Mouse (Mus musculus) heart, embryonic 14.5 days (tissue): ENCODE data around the gene Eef1akmt4. TPM values are rescaled to one million over a fixed set of nuclear protein-coding genes. Genes with fewer than 3 reads are reported as not detected.
A peak's percentile ranks its signal among the peaks of the same experiment; 100 is the strongest.

Source experiments
- ATAC-seq: fragments of 200-750 bp; cut with Nextera tagmentation; 2 replicates; pipeline ENCODE4 v1.8.0; 2017; ENCODE audit warnings: low read depth, moderate TSS enrichment; ENCODE audit not compliant: insufficient number of reproducible peaks, insufficient read depth, low FRiP score
- H3K27ac ChIP-seq, 2 experiments: fragments of 200-500 bp in 1 of 2; fragments of 300-500 bp in 1 of 2; sonication (generic) in 1 of 2; replicated peaks in 1 of 2; 2 replicates each; pipeline ENCODE4 v1.5.1; 2012 to 2014; ENCODE audit warnings: low read depth in 2 of 2, low read length in 2 of 2, control low read depth in 1 of 2, mild to moderate bottlenecking in 1 of 2, mixed read lengths in 1 of 2; ENCODE audit not compliant: control insufficient read depth in 1 of 2, insufficient read depth in 1 of 2
- H3K27me3 ChIP-seq: fragments of 300-500 bp; sonication (generic); 2 replicates; pipeline ENCODE4 v1.6.1; 2014; ENCODE audit warnings: mild to moderate bottlenecking, low read length, control low read depth; ENCODE audit not compliant: control insufficient read depth, insufficient read depth
- H3K36me3 ChIP-seq: fragments of 300-500 bp; sonication (generic); 2 replicates; pipeline ENCODE4 v1.6.1; 2014; ENCODE audit warnings: mild to moderate bottlenecking, control low read depth, low read length, mixed read lengths; ENCODE audit not compliant: control insufficient read depth, insufficient read depth
- H3K4me1 ChIP-seq, 2 experiments: fragments of 200-500 bp in 1 of 2; fragments of 300-500 bp in 1 of 2; sonication (generic) in 1 of 2; 2 replicates each; pipeline ENCODE4 v1.6.1; 2012 to 2014; ENCODE audit warnings: low read length in 2 of 2, control low read depth in 1 of 2, mixed read lengths in 1 of 2; ENCODE audit not compliant: control insufficient read depth in 2 of 2, insufficient read depth in 2 of 2
- H3K4me2 ChIP-seq: fragments of 300-500 bp; sonication (generic); 2 replicates; pipeline ENCODE4 v1.6.1; 2014; ENCODE audit warnings: mild to moderate bottlenecking, low read length
- H3K4me3 ChIP-seq, 2 experiments: fragments of 200-500 bp in 1 of 2; fragments of 300-500 bp in 1 of 2; sonication (generic) in 1 of 2; 2 replicates each; pipeline ENCODE4 v1.5.1; 2012 to 2014; ENCODE audit warnings: low read length in 2 of 2, mild to moderate bottlenecking in 2 of 2, control low read depth in 1 of 2, low read depth in 1 of 2, moderate library complexity in 1 of 2; ENCODE audit not compliant: control insufficient read depth in 1 of 2, insufficient read depth in 1 of 2
- H3K9ac ChIP-seq: fragments of 300-500 bp; sonication (generic); 2 replicates; pipeline ENCODE4 v1.6.1; 2014; ENCODE audit warnings: mild to moderate bottlenecking, low read length
- H3K9me3 ChIP-seq: fragments of 300-500 bp; sonication (generic); 2 replicates; pipeline ENCODE4 v1.6.1; 2016; ENCODE audit warnings: low read length, control low read depth; ENCODE audit not compliant: control insufficient read depth
- WGBS: fragments of 180-500 bp; shearing (Covaris S2); extraction: QIAGEN DNeasy Blood & Tissue Kit; methylation state at CpG from one replicate; pipeline ENCODE4 v1.1.7; 2014; 5-methylcytosine and 5-hydroxymethylcytosine counted together
- polyA plus RNA-seq: library from polyadenylated mRNA; unstranded; fragments of >200 nt; fragmentation: Nextera tagmentation; extraction: Ambion mirVana; gene quantifications from 2 replicates; pipeline ENCODE4 v1.2.1, GENCODE M21; 2014

The Eef1akmt4 gene
- polyA plus RNA-seq, 1 experiment from 2014 or later: 19.4 TPM

GRCm38 (mm10) chr16:20628871-20629391 is 17.5 kb downstream of the Eef1akmt4 start:
- WGBS: 48% methylated on average over 11 of the region's 11 CpGs
- H3K4me3 ChIP-seq: no peak overlapping the region
- no peak overlapping the region for H3K27ac ChIP-seq
- H3K4me2 ChIP-seq: no peak overlapping the region
- peaks cover 26% of the 10 kb centered on the region for H3K27me3 ChIP-seq
- no peak overlapping the region for H3K9ac ChIP-seq
- no peak for ATAC-seq
- no peaks in the 10 kb centered on the region for H3K9me3 ChIP-seq
- H3K36me3 ChIP-seq: no peaks in the 10 kb centered on the region
- H3K4me1 ChIP-seq: peaks cover 0 to 7% of the 10 kb centered on the region in 2 experiments; a peak in 2 of 4 replicates

GRCm38 (mm10) chr16:20629731-20630634 is 18.6 kb downstream of the Eef1akmt4 start, which contains the start of gene Ece2:
TSS of gene Ece2 (plus strand) at chr16:20629828.
- no peak within 1 kb of the TSS for H3K27ac ChIP-seq
- no peaks in the 10 kb centered on the region for H3K9me3 ChIP-seq
- WGBS: 7% methylated on average over 53 of the region's 54 CpGs
- peak within 1 kb of the TSS; percentile 67 for H3K9ac ChIP-seq
- H3K27me3 ChIP-seq: peaks cover 26% of the 10 kb centered on the region
- H3K36me3 ChIP-seq: no peaks in the 10 kb centered on the region
- peaks cover 0 to 7% of the 10 kb centered on the region in 2 experiments; a peak in 2 of 4 replicates for H3K4me1 ChIP-seq
- peak within 1 kb of the TSS; percentile 84 for H3K4me2 ChIP-seq
- H3K4me3 ChIP-seq: peak within 1 kb of the TSS; percentile 48 to 52
- 0 out of 2 replicates have a peak, but pooled peaks have one; percentile 21 for ATAC-seq

- 70% methylated on average over 8 of the region's 8 CpGs for WGBS
- ATAC-seq: no peak
- Histone ChIP-seq H3K4me3 (no peak overlapping the region), H3K4me2 (no peak overlapping the region), H3K27me3 (no peaks in the 10 kb centered on the region), H3K27ac (no peak overlapping the region), H3K9ac (no peak overlapping the region), H3K4me1 (no peaks in the 10 kb centered on the region), H3K9me3 (no peaks in the 10 kb centered on the region), H3K36me3 (no peaks in the 10 kb centered on the region)
These were observed 26.0 kb downstream of the Eef1akmt4 start for GRCm38 (mm10) chr16:20637410-20637809.

- no peak for ATAC-seq
- Histone ChIP-seq H3K27ac (no peak overlapping the region), H3K4me1 (no peaks in the 10 kb centered on the region), H3K9ac (no peak overlapping the region), H3K4me3 (no peak overlapping the region), H3K9me3 (no peaks in the 10 kb centered on the region), H3K36me3 (no peaks in the 10 kb centered on the region), H3K27me3 (no peaks in the 10 kb centered on the region), H3K4me2 (no peak overlapping the region)
- WGBS: 82% methylated on average over 8 of the region's 8 CpGs
These were observed 27.0 kb downstream of the Eef1akmt4 start for GRCm38 (mm10) chr16:20638367-20638766.

- Histone ChIP-seq H3K4me3 (no peak overlapping the region), H3K36me3 (no peaks in the 10 kb centered on the region), H3K9me3 (no peaks in the 10 kb centered on the region), H3K4me1 (no peaks in the 10 kb centered on the region), H3K4me2 (no peak overlapping the region), H3K9ac (no peak overlapping the region), H3K27ac (no peak overlapping the region), H3K27me3 (no peaks in the 10 kb centered on the region; the same call in 1 of the 2 replicates)
- under 1% methylated on average over 8 of the region's 8 CpGs for WGBS
- no peak for ATAC-seq
These were observed 30.8 kb downstream of the Eef1akmt4 start for GRCm38 (mm10) chr16:20642161-20642560.

- Histone ChIP-seq H3K27me3 (no peaks in the 10 kb centered on the region; the same call in 1 of the 2 replicates), H3K4me1 (no peaks in the 10 kb centered on the region), H3K4me2 (no peak overlapping the region), H3K9me3 (no peaks in the 10 kb centered on the region), H3K4me3 (no peak overlapping the region), H3K36me3 (no peaks in the 10 kb centered on the region), H3K27ac (no peak overlapping the region), H3K9ac (no peak overlapping the region)
- WGBS: 71% methylated on average over 7 of the region's 7 CpGs
- no peak for ATAC-seq
These were observed 32.5 kb downstream of the Eef1akmt4 start for GRCm38 (mm10) chr16:20643911-20644310.

- 2% methylated on average over 46 of the region's 46 CpGs for WGBS
- peak; percentile 93 for ATAC-seq
These were observed 39.9 kb downstream of the Eef1akmt4 start, which contains the start of gene Psmd2 for GRCm38 (mm10) chr16:20651076-20651946. TSS of gene Psmd2 (plus strand) at chr16:20651652.

More at GRCm38 (mm10) chr16:20651076-20651946, 39.9 kb downstream of the Eef1akmt4 start, which contains the start of gene Psmd2:
- Histone ChIP-seq H3K4me2 (peak within 1 kb of the TSS; percentile 88), H3K9me3 (no peaks in the 10 kb centered on the region), H3K36me3 (peaks cover 30% of the 10 kb centered on the region), H3K4me3 (peak within 1 kb of the TSS; percentile 81 to 96), H3K27me3 (no peaks in the 10 kb centered on the region), H3K4me1 (peaks cover 0 to 15% of the 10 kb centered on the region in 2 experiments; a peak in 3 of 4 replicates), H3K9ac (peak within 1 kb of the TSS; percentile 94), H3K27ac (peak within 1 kb of the TSS; percentile 68 to 86)
